Mouse (Mus musculus) liver, postnatal 0 days (tissue): ENCODE measurements around the gene Sulf2. TPM values are rescaled to one million over a fixed set of nuclear protein-coding genes. Genes with fewer than 3 reads are reported as not detected.

Source experiments
- ATAC-seq: fragments of 200-750 bp; cut with Nextera tagmentation; 2 replicates; pipeline ENCODE4 v1.8.0; 2017; ENCODE audit warnings: mild to moderate bottlenecking, moderate library complexity
- DNase-seq: peaks from one replicate; pipeline ENCODE4 v3.0.0-alpha.2; 2016
- H3K27ac ChIP-seq: fragments of 300-500 bp; sonication (generic); 2 replicates; pipeline ENCODE4 v1.5.1; 2014; ENCODE audit warnings: antibody characterized with exemption, moderate library complexity, mild to moderate bottlenecking, low read depth
- H3K27me3 ChIP-seq: fragments of 300-500 bp; sonication (generic); 2 replicates; pipeline ENCODE4 v1.6.1; 2014; ENCODE audit warnings: low read length, control low read depth, mixed read lengths; ENCODE audit not compliant: insufficient read depth
- H3K36me3 ChIP-seq: fragments of 300-500 bp; sonication (generic); replicated peaks from 2 replicates; pipeline ENCODE4 v1.6.1; 2014; ENCODE audit warnings: mild to moderate bottlenecking, control low read depth, low read length, moderate library complexity, mixed read lengths; ENCODE audit not compliant: insufficient read depth
- H3K4me1 ChIP-seq: fragments of 300-500 bp; sonication (generic); 2 replicates; pipeline ENCODE4 v1.6.1; 2014; ENCODE audit warnings: antibody characterized with exemption, mild to moderate bottlenecking, control low read depth; ENCODE audit not compliant: insufficient read depth
- H3K4me2 ChIP-seq: fragments of 300-500 bp; sonication (generic); 2 replicates; pipeline ENCODE4 v1.6.1; 2014; ENCODE audit warnings: low read depth, mild to moderate bottlenecking, low read length, moderate library complexity, mixed read lengths
- H3K4me3 ChIP-seq: fragments of 300-500 bp; sonication (generic); 2 replicates; pipeline ENCODE4 v1.5.1; 2014; ENCODE audit warnings: low read depth, low read length
- H3K9ac ChIP-seq: fragments of 300-500 bp; sonication (generic); replicated peaks from 2 replicates; pipeline ENCODE4 v1.6.1; 2014; ENCODE audit warnings: mild to moderate bottlenecking, moderate library complexity
- H3K9me3 ChIP-seq: fragments of 300-500 bp; sonication (generic); 2 replicates; pipeline ENCODE4 v1.6.1; 2016; ENCODE audit warnings: mild to moderate bottlenecking, control low read depth, low read length, mixed read lengths
- CTCF ChIP-seq: sonication (generic); IDR thresholded peaks from 2 replicates; pipeline ENCODE4 v1.5.1; 2016; ENCODE audit warnings: antibody characterized with exemption, low read depth
- EP300 ChIP-seq: IDR thresholded peaks from 2 replicates; pipeline ENCODE4 v1.6.1; 2016; ENCODE audit warnings: antibody characterized with exemption, low read depth, mild to moderate bottlenecking
- WGBS: fragments of 180-500 bp; shearing (Covaris S2); extraction: QIAGEN DNeasy Blood & Tissue Kit; methylation state at CpG from one replicate; pipeline ENCODE4 v1.1.7; 2014; ENCODE audit not compliant: insufficient replicate concordance; 5-methylcytosine and 5-hydroxymethylcytosine counted together
- polyA plus RNA-seq: library from polyadenylated mRNA; unstranded; fragments of >200 nt; fragmentation: Nextera tagmentation; extraction: Ambion mirVana; gene quantifications from 2 replicates; pipeline ENCODE4 v1.2.1, GENCODE M21; 2015

Gene Sulf2
- polyA plus RNA-seq, 1 experiment from 2014 or later, result 1.8 TPM

GRCm38 (mm10) chr2:166179457-166180101 is 24.1 kb upstream of the Sulf2 start:
- TF ChIP-seq CTCF, result no peak
- TF ChIP-seq EP300, result no peak
- no peak overlapping the region for H3K9ac ChIP-seq
- H3K9me3 ChIP-seq, result no peaks in the 10 kb centered on the region
- DNase-seq, result no peak
- H3K4me1 ChIP-seq, result peaks cover 10% of the 10 kb centered on the region; the same call in 1 of the 2 replicates
- H3K27me3 ChIP-seq, result no peaks in the 10 kb centered on the region
- 79% methylated on average over 4 of the region's 4 CpGs for WGBS
- no peak overlapping the region for H3K27ac ChIP-seq
- H3K4me3 ChIP-seq, result no peak overlapping the region
- H3K4me2 ChIP-seq, result no peak overlapping the region
- no peak for ATAC-seq
- no peaks in the 10 kb centered on the region for H3K36me3 ChIP-seq

GRCm38 (mm10) chr2:166175552-166176136 is 20.2 kb upstream of the Sulf2 start:
- Histone ChIP-seq H3K9me3 (no peaks in the 10 kb centered on the region), H3K27ac (no peak overlapping the region), H3K27me3 (no peaks in the 10 kb centered on the region), H3K4me3 (no peak overlapping the region), H3K4me2 (no peak overlapping the region), H3K36me3 (no peaks in the 10 kb centered on the region), H3K4me1 (peaks cover 7% of the 10 kb centered on the region; the same call in 1 of the 2 replicates), H3K9ac (no peak overlapping the region)
- no peak for TF ChIP-seq CTCF
- TF ChIP-seq EP300, result no peak
- ATAC-seq (no peak), DNase-seq (no peak)
- WGBS, result 41% methylated on average over 8 of the region's 8 CpGs

GRCm38 (mm10) chr2:166175145-166175544 is 19.7 kb upstream of the Sulf2 start:
- Histone ChIP-seq H3K4me3 (no peak overlapping the region), H3K4me2 (no peak overlapping the region), H3K9me3 (no peaks in the 10 kb centered on the region), H3K36me3 (no peaks in the 10 kb centered on the region), H3K4me1 (0 out of 2 replicates have a peak, but pooled peaks cover 2% of the 10 kb centered on the region), H3K27me3 (no peaks in the 10 kb centered on the region), H3K27ac (no peak overlapping the region), H3K9ac (no peak overlapping the region)
- TF ChIP-seq CTCF (no peak), EP300 (no peak)
- 27% methylated on average over 3 of the region's 3 CpGs for WGBS
- DNase-seq (no peak), ATAC-seq (no peak)

- H3K4me2 ChIP-seq, result no peak overlapping the region
- no peaks in the 10 kb centered on the region for H3K36me3 ChIP-seq
- 64% methylated on average over 5 of the region's 5 CpGs for whole genome bisulfite sequencing
- no peak overlapping the region for H3K4me3 ChIP-seq
- DNase-seq (no peak), ATAC-seq (no peak)
- H3K9me3 ChIP-seq, result no peaks in the 10 kb centered on the region
- no peak overlapping the region for H3K27ac ChIP-seq
- H3K9ac ChIP-seq, result no peak overlapping the region
- no peaks in the 10 kb centered on the region for H3K27me3 ChIP-seq
- H3K4me1 ChIP-seq, result no peaks in the 10 kb centered on the region; the same call in 1 of the 2 replicates
- TF ChIP-seq CTCF (no peak), EP300 (no peak)
These were observed 17.7 kb upstream of the Sulf2 start for GRCm38 (mm10) chr2:166173169-166173568.

- WGBS, result 63% methylated on average over 7 of the region's 7 CpGs
- Histone ChIP-seq H3K9me3 (no peaks in the 10 kb centered on the region), H3K9ac (no peak overlapping the region), H3K4me2 (no peak overlapping the region), H3K4me1 (no peaks in the 10 kb centered on the region; the same call in 1 of the 2 replicates), H3K27me3 (no peaks in the 10 kb centered on the region), H3K27ac (no peak overlapping the region), H3K36me3 (no peaks in the 10 kb centered on the region), H3K4me3 (no peak overlapping the region)
- ATAC-seq, result no peak
- no peak for TF ChIP-seq EP300
- no peak for TF ChIP-seq CTCF
- DNase-seq, result no peak
These were observed 14.7 kb upstream of the Sulf2 start for GRCm38 (mm10) chr2:166170173-166170572.

- 54% methylated on average over 7 of the region's 7 CpGs for WGBS
- TF ChIP-seq CTCF (no peak), EP300 (no peak)
- Histone ChIP-seq H3K9me3 (no peaks in the 10 kb centered on the region), H3K4me2 (no peak overlapping the region), H3K4me3 (no peak overlapping the region), H3K9ac (no peak overlapping the region), H3K27ac (no peak overlapping the region), H3K4me1 (no peaks in the 10 kb centered on the region; the same call in 1 of the 2 replicates), H3K27me3 (no peaks in the 10 kb centered on the region), H3K36me3 (no peaks in the 10 kb centered on the region)
- ATAC-seq (no peak), DNase-seq (no peak)
These were observed 13.4 kb upstream of the Sulf2 start for GRCm38 (mm10) chr2:166168868-166169267.
